Mouse (Mus musculus) lung, postnatal 0 days (tissue): ENCODE results near the gene Ypel2. TPM values are rescaled to one million over a fixed set of nuclear protein-coding genes. Genes with fewer than 3 reads are reported as not detected.

Experiments used
- ATAC-seq: fragments of 200-750 bp; cut with Nextera tagmentation; 2 replicates; pipeline ENCODE4 v1.8.0; 2017; ENCODE audit warnings: moderate library complexity
- DNase-seq: peaks from one replicate; pipeline ENCODE4 v3.0.0-alpha.2; 2016; ENCODE audit warnings: low spot score
- H3K27ac ChIP-seq: fragments of 300-500 bp; sonication (generic); 2 replicates; pipeline ENCODE4 v1.5.1; 2014; ENCODE audit warnings: antibody characterized with exemption, mild to moderate bottlenecking, low read length, mixed read lengths
- H3K27me3 ChIP-seq: fragments of 300-500 bp; sonication (generic); replicated peaks from 2 replicates; pipeline ENCODE4 v1.6.1; 2014; ENCODE audit warnings: low read length, mixed read lengths; ENCODE audit not compliant: insufficient read depth
- H3K36me3 ChIP-seq: fragments of 300-500 bp; sonication (generic); 2 replicates; pipeline ENCODE4 v1.6.1; 2014; ENCODE audit warnings: low read length, mixed read lengths; ENCODE audit not compliant: insufficient read depth
- H3K4me1 ChIP-seq: fragments of 300-500 bp; sonication (generic); 2 replicates; pipeline ENCODE4 v1.6.1; 2014; ENCODE audit warnings: antibody characterized with exemption, low read depth, low read length, mixed read lengths; ENCODE audit not compliant: insufficient read depth
- H3K4me2 ChIP-seq: fragments of 300-500 bp; sonication (generic); replicated peaks from 2 replicates; pipeline ENCODE4 v1.6.1; 2014; ENCODE audit warnings: low read depth, mild to moderate bottlenecking, low read length, moderate library complexity, mixed read lengths
- H3K4me3 ChIP-seq: fragments of 300-500 bp; sonication (generic); 2 replicates; pipeline ENCODE4 v1.5.1; 2014; ENCODE audit warnings: low read depth, low read length
- H3K9ac ChIP-seq: fragments of 300-500 bp; sonication (generic); replicated peaks from 2 replicates; pipeline ENCODE4 v1.6.1; 2014; ENCODE audit warnings: low read depth, mild to moderate bottlenecking
- H3K9me3 ChIP-seq: fragments of 300-500 bp; sonication (generic); 2 replicates; pipeline ENCODE4 v1.6.1; 2016; ENCODE audit warnings: low read length, mixed read lengths
- CTCF ChIP-seq: IDR thresholded peaks from 2 replicates; pipeline ENCODE4 v1.5.1; 2016; ENCODE audit warnings: antibody characterized with exemption, mild to moderate bottlenecking
- EP300 ChIP-seq: IDR thresholded peaks from 2 replicates; pipeline ENCODE4 v1.6.1; 2016; ENCODE audit warnings: antibody characterized with exemption, mild to moderate bottlenecking, control low read depth
- WGBS: fragments of 180-500 bp; shearing (Covaris S2); extraction: QIAGEN DNeasy Blood & Tissue Kit; methylation state at CpG from one replicate; pipeline ENCODE4 v1.1.7; 2014; 5-methylcytosine and 5-hydroxymethylcytosine counted together
- polyA plus RNA-seq: library from polyadenylated mRNA; unstranded; fragments of >200 nt; fragmentation: Nextera tagmentation; extraction: Ambion mirVana; gene quantifications from 2 replicates; pipeline ENCODE4 v1.2.1, GENCODE M21; 2015

The Ypel2 gene
- polyA plus RNA-seq, 1 experiment from 2014 or later, result 8.5 TPM

GRCm38 (mm10) chr11:86966696-86967095, 26.8 kb downstream of the Ypel2 start:
- H3K27ac ChIP-seq, result peak overlapping the region; percentile 80; the same call in 1 of the 2 replicates
- peaks cover 6% of the 10 kb centered on the region; the same call in 1 of the 2 replicates for H3K36me3 ChIP-seq
- H3K27me3 ChIP-seq, result no peaks in the 10 kb centered on the region
- no peak overlapping the region for H3K4me3 ChIP-seq
- no peak overlapping the region for H3K4me2 ChIP-seq
- H3K9me3 ChIP-seq, result no peaks in the 10 kb centered on the region
- no peak overlapping the region for H3K9ac ChIP-seq
- no peak for DNase-seq
- peaks cover 22% of the 10 kb centered on the region for H3K4me1 ChIP-seq
- no peak for ATAC-seq
- TF ChIP-seq EP300 (no peak), CTCF (no peak)
- 86% methylated on average over 3 of the region's 3 CpGs for WGBS

GRCm38 (mm10) chr11:86965079-86965478, 28.4 kb downstream of the Ypel2 start:
- H3K4me2 ChIP-seq, result no peak overlapping the region
- TF ChIP-seq EP300 (no peak), CTCF (no peak)
- no peaks in the 10 kb centered on the region for H3K9me3 ChIP-seq
- H3K36me3 ChIP-seq, result peaks cover 6% of the 10 kb centered on the region; the same call in 1 of the 2 replicates
- no peak overlapping the region for H3K9ac ChIP-seq
- DNase-seq (no peak), ATAC-seq (no peak)
- WGBS, result 90% methylated on average over 5 of the region's 5 CpGs
- peaks cover 36% of the 10 kb centered on the region for H3K4me1 ChIP-seq
- no peak overlapping the region for H3K4me3 ChIP-seq
- H3K27ac ChIP-seq, result no peak overlapping the region
- no peaks in the 10 kb centered on the region for H3K27me3 ChIP-seq

GRCm38 (mm10) chr11:86963698-86964097, 29.8 kb downstream of the Ypel2 start:
- Histone ChIP-seq H3K9ac (no peak overlapping the region), H3K4me2 (no peak overlapping the region), H3K27me3 (no peaks in the 10 kb centered on the region), H3K9me3 (no peaks in the 10 kb centered on the region), H3K27ac (no peak overlapping the region), H3K36me3 (no peaks in the 10 kb centered on the region), H3K4me3 (no peak overlapping the region), H3K4me1 (peaks cover 47% of the 10 kb centered on the region)
- no peak for TF ChIP-seq CTCF
- TF ChIP-seq EP300, result no peak
- DNase-seq (no peak), ATAC-seq (no peak)
- 85% methylated on average over 10 of the region's 10 CpGs for WGBS

- no peak for DNase-seq
- no peaks in the 10 kb centered on the region for H3K27me3 ChIP-seq
- H3K4me3 ChIP-seq, result no peak overlapping the region
- H3K9me3 ChIP-seq, result no peaks in the 10 kb centered on the region
- no peaks in the 10 kb centered on the region for H3K36me3 ChIP-seq
- peaks cover 54% of the 10 kb centered on the region for H3K4me1 ChIP-seq
- H3K27ac ChIP-seq, result peak overlapping the region; percentile 82
- H3K4me2 ChIP-seq, result no peak overlapping the region
- no peak overlapping the region for H3K9ac ChIP-seq
- no peak for ATAC-seq
- TF ChIP-seq EP300, result no peak
- TF ChIP-seq CTCF, result no peak
- 50% methylated on average over 1 of the region's 1 CpGs for WGBS
Measured at GRCm38 (mm10) chr11:86963027-86963426, 30.5 kb downstream of the Ypel2 start.

GRCm38 (mm10) chr11:86962362-86962761, 31.1 kb downstream of the Ypel2 start:
- Histone ChIP-seq H3K27ac (peak overlapping the region; percentile 82), H3K4me1 (peaks cover 57% of the 10 kb centered on the region), H3K4me2 (no peak overlapping the region), H3K36me3 (no peaks in the 10 kb centered on the region), H3K4me3 (no peak overlapping the region), H3K27me3 (no peaks in the 10 kb centered on the region), H3K9me3 (no peaks in the 10 kb centered on the region), H3K9ac (no peak overlapping the region)
- 42% methylated on average over 2 of the region's 2 CpGs for WGBS
- ATAC-seq (peak; percentile 34), DNase-seq (no peak)
- TF ChIP-seq CTCF (no peak), EP300 (no peak)

- Histone ChIP-seq H3K27me3 (no peaks in the 10 kb centered on the region), H3K9me3 (no peaks in the 10 kb centered on the region), H3K36me3 (no peaks in the 10 kb centered on the region), H3K4me3 (no peak overlapping the region), H3K27ac (peak overlapping the region; percentile 82), H3K4me1 (peaks cover 54% of the 10 kb centered on the region), H3K4me2 (0 out of 2 replicates have a peak overlapping the region, but pooled peaks have one; percentile 25), H3K9ac (no peak overlapping the region)
- TF ChIP-seq EP300, result peak; percentile 77
- TF ChIP-seq CTCF, result peak; percentile 3; the same call in 1 of the 2 replicates
- 20% methylated on average over 11 of the region's 11 CpGs for WGBS
- DNase-seq (peak; percentile 89), ATAC-seq (peak; percentile 92)
Measured at GRCm38 (mm10) chr11:86961510-86962303, 31.8 kb downstream of the Ypel2 start.
